Mouse (Mus musculus) spleen, postnatal 4 days (tissue): Measurements from ENCODE around the gene Ccser1.
"Not testable (repeated sequence)": the region's sequence is repeated elsewhere in the genome, so short reads cannot be mapped to it uniquely, and the experiment has no call there.

Source experiments
- DNase-seq, 2 experiments: peaks; one replicate each; pipeline ENCODE4 v3.0.0; 2022; ENCODE audit warnings: low spot score in 2 of 2

The Ccser1 gene

GRCm38 (mm10) chr6:62014374-62014773 lies 834.2 kb downstream of the Ccser1 start:
- no peak for DNase-seq

DNA sequence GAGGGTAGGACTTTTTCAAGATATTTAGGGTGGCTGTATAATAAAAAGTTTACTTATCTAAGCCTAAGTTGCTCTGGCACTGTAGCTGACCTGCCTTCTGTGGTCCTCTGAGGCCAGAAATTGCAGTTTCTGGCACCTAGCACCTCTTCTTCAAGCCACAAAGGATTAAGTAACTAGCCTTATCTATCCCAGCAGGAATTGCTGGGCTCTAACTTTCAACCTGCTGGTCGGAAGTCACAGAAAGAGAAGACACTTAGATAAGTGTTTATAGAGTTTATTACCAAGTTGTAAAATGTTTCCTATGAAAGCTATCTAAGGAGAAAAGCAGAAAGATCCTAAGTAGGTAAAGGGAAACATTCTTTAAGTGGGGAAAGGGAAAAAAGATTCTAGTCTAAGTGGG lies 864.3 kb downstream of the Ccser1 start:
- DNase-seq: no peak

DNA sequence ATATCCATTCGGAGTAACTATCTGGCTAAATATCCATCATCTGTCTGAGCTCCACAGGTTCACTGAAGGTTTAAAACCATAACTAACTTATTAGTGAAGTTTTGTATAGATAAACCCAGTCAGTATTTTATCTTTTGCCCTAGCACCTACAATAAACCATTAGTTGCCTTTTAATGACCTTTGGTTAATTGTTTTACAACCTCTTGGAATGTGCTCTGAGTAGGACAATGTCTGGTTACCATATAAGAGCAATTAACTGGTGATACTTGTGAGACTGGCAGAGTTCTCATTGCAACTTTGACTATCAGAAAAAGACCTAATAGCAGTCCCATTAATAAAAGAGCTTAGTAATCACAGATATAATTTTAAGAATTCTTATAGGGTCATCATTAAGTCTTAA lies 864.9 kb downstream of the Ccser1 start:
- not testable (repeated sequence) for DNase-seq

DNA sequence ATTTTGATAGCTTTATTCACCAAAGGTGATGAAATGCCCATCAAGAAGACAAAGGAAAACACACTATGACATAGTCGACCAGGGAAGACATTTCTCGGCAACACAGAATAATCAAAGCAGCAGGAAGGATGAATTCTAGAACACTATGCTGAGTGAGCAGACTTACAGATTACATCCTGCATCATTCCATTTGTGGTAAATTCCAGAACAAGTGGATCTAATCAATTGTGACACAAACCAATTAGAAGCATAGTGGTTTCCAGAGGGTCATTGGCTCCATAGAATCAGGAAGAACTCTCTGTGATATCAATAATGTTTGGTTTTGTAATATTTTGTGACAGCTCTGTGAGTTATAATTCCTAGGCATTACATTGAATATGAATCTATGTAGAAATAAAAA lies 875.2 kb downstream of the Ccser1 start:
- no peak for DNase-seq

- no peak for DNase-seq
Measured at GRCm38 (mm10) chr6:62066363-62067023, 886.4 kb downstream of the Ccser1 start.

DNA sequence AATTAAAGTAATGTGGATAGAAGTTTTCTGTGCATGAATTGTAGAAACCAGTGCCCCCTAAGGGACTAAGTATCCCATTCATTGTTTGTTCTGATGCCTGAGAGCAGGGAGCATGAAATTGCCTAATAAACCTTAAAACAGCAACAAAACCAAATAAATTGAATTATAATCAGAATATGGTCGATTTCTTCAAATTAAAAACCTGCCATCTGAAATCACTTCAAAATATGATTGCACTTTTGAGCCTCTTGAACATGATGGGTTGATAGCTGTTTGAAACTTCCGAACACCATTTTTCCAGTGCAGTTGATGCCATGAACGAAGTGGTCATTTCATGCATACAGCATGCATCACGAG lies 886.9 kb downstream of the Ccser1 start:
- DNase-seq: no peak

DNA sequence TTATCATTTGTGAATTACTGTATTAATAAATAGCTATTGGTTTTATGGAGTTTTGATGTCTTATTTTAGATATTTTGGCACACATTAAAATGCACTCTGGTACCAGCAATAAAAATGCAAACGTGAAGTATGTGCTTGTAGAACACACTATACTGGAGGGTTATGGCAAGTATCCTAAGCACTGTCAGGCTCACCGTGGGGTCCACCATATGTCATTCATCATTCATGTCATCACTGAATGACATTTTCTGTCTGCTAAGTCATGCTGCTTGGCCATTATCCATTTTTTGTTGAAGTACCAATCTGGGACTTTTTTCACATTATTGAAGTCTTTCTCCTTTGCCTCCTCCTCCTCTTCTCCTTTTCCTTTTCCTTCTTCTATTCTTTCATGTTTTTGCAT lies 925.3 kb downstream of the Ccser1 start:
- no peak for DNase-seq

- no peak for DNase-seq
Measured at GRCm38 (mm10) chr6:62132531-62132930, 952.4 kb downstream of the Ccser1 start.

- DNase-seq: no peak
Measured at GRCm38 (mm10) chr6:62160320-62160719, 980.2 kb downstream of the Ccser1 start.

GRCm38 (mm10) chr6:62162596-62162995 lies 982.5 kb downstream of the Ccser1 start:
- DNase-seq: no peak

DNA sequence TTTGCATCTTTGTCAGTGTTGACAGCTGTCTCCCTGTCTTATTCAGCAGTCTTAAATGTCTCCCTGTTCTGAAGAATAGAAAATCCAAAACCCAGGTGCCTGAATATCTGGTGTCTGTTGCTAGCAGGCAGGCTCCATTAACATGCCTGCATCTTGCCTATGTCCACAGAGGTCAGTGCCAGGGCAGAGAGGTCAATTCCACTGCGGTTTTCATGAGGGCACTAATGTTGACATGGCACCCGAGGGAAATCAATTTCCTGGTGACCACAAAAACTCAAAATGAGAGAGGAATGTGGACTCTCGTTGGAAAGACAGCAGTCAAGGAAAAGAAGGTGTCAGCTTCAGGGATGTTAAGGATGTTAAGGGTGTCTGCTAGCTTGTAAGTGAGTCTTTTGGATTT lies 983.7 kb downstream of the Ccser1 start:
- no peak for DNase-seq

GRCm38 (mm10) chr6:62196496-62197188 lies 1016.5 kb downstream of the Ccser1 start:
- no peak for DNase-seq

- no peak for DNase-seq
Measured at GRCm38 (mm10) chr6:62198768-62199167, 1018.6 kb downstream of the Ccser1 start.

- DNase-seq: no peak
Measured at GRCm38 (mm10) chr6:62205013-62205412, 1024.9 kb downstream of the Ccser1 start.

- no peak for DNase-seq
Measured at GRCm38 (mm10) chr6:62221856-62222255, 1041.7 kb downstream of the Ccser1 start.

- no peak for DNase-seq
Measured at GRCm38 (mm10) chr6:62263899-62264298, 1083.8 kb downstream of the Ccser1 start.

- DNase-seq: no peak
Measured at GRCm38 (mm10) chr6:62264525-62264924, 1084.4 kb downstream of the Ccser1 start.

- DNase-seq: no peak
Measured at GRCm38 (mm10) chr6:62281256-62281655, 1101.1 kb downstream of the Ccser1 start.

- no peak for DNase-seq
Measured at GRCm38 (mm10) chr6:62301576-62302312, 1121.6 kb downstream of the Ccser1 start.

- DNase-seq: no peak
Measured at GRCm38 (mm10) chr6:62318627-62319026, 1138.5 kb downstream of the Ccser1 start.

- DNase-seq: no peak
Measured at GRCm38 (mm10) chr6:62340319-62340718, 1160.2 kb downstream of the Ccser1 start.

DNA sequence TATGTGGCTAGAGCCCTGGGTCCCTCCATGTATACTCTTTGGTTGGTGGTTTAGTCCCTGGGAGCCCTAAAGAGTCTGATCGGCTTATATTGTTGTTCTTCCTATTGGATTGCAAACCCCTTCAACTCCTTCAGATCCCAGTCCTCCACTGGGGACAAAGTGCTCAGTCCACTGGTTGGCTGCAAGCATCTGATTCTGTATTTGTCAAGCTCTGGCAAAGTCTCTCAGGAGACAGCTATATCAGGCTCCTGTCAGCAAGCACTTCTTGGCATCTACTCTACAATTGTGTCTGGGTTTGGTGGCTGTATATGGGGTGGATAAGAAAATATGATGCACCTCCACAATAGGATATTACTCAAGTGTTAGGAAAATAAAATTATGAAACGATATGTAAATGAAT lies 1187.7 kb downstream of the Ccser1 start:
- DNase-seq: no peak
